Mouse (Mus musculus): ENCODE measurements around the gene Narfl. TPM values are rescaled to one million over a fixed set of nuclear protein-coding genes. Genes with fewer than 3 reads are reported as not detected.
"Not testable (repeated sequence)": the region's sequence is repeated elsewhere in the genome, so short reads cannot be mapped to it uniquely, and the experiment has no call there.

Gene Narfl
- polyA plus RNA-seq, 1 experiment from 2014 or later: 28.6 TPM

DNA sequence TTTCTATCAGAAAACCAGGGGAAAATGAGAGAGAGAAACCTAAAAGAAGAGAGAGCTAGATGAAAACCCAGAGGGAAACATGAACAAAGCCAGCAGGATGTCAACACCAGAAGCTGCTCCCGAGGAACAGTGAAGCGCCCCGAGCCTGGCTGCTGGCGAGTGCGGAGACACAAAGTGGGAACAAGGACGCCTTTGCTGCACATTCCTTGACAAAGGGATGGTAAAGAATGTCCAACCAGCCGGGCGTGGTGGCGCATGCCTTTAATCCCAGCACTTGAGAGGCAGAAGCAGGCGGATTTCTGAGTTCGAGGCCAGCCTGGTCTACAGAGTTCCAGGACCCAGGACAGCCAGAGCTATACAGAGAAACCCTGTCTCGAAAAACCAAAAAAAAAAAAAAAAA lies 32.1 kb upstream of the Narfl start:
- not testable (repeated sequence) for H3K27me3 ChIP-seq (ENCODE audit: control insufficient read depth, insufficient read depth, low read length); H3K4me2 ChIP-seq (ENCODE audit: low read depth, low read length); H3K4me3 ChIP-seq (replicated peaks; ENCODE audit: low read length); H3K4me1 ChIP-seq (ENCODE audit: control insufficient read depth, insufficient read depth, low read length); H3K27ac ChIP-seq (ENCODE audit: low read length); H3K9ac ChIP-seq (ENCODE audit: low read length); ATAC-seq (ENCODE audit: insufficient read depth, low FRiP score); H3K36me3 ChIP-seq (ENCODE audit: control insufficient read depth, insufficient read depth, low read length); H3K9me3 ChIP-seq (replicated peaks; ENCODE audit: control insufficient read depth, low read length)
- WGBS: 74% methylated on average over 12 of the region's 12 CpGs

DNA sequence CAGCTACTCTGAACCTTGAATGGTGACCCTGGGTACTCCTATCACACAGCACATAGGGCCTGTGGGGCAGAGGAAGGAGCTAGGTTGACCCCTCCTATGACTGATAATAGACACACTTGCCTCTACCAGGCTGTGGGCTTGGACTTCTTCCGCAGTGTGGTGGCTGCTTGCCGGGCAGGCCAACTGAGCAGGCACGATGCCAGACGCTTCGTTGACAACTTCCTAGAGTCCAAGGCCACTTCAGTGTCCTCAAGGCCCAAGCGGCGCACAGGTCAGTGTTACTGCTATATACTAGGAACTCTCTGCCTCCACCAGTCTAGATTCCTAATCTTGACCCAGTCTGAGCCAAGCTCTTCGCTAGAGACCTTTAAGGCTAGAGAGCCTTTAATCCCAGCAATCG lies 29.7 kb upstream of the Narfl start:
- no peak overlapping the region for H3K9ac ChIP-seq (ENCODE audit: low read length)
- H3K27ac ChIP-seq (ENCODE audit: low read length): no peak overlapping the region
- no peak for ATAC-seq (ENCODE audit: insufficient read depth, low FRiP score)
- no peaks in the 10 kb centered on the region for H3K27me3 ChIP-seq (ENCODE audit: control insufficient read depth, insufficient read depth, low read length)
- no peak overlapping the region for H3K4me2 ChIP-seq (ENCODE audit: low read depth, low read length)
- H3K9me3 ChIP-seq (replicated peaks; ENCODE audit: control insufficient read depth, low read length): no peaks in the 10 kb centered on the region
- H3K4me3 ChIP-seq (replicated peaks; ENCODE audit: low read length): no peak overlapping the region
- 89% methylated on average over 9 of the region's 9 CpGs for WGBS
- H3K36me3 ChIP-seq (ENCODE audit: control insufficient read depth, insufficient read depth, low read length): no peaks in the 10 kb centered on the region
- H3K4me1 ChIP-seq (ENCODE audit: control insufficient read depth, insufficient read depth, low read length): no peaks in the 10 kb centered on the region

DNA sequence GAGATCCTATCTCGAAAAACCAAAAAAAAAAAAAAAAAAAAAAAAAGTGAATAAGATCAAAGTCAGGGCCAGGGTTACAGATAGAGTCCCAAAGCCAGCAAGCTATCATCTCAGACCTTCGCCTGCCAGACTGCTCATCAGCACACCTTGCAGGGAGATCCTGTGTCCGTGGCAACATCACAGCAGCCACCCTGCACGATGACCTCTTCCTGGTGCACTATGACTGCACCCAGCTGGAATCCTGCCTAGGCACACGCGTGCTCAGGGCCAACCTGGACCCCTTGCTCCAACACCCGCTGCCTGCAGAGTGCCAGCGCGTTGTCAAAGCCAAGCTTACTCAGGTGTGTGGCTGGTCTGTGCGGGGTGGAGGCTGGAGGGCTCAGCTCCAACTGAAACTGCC lies 29.3 kb upstream of the Narfl start:
- Histone ChIP-seq H3K4me1 (ENCODE audit: control insufficient read depth, insufficient read depth, low read length) (no peaks in the 10 kb centered on the region), H3K9ac (ENCODE audit: low read length) (no peak overlapping the region), H3K4me3 (replicated peaks; ENCODE audit: low read length) (no peak overlapping the region), H3K9me3 (replicated peaks; ENCODE audit: control insufficient read depth, low read length) (no peaks in the 10 kb centered on the region), H3K4me2 (ENCODE audit: low read depth, low read length) (no peak overlapping the region), H3K36me3 (ENCODE audit: control insufficient read depth, insufficient read depth, low read length) (no peaks in the 10 kb centered on the region), H3K27ac (ENCODE audit: low read length) (no peak overlapping the region), H3K27me3 (ENCODE audit: control insufficient read depth, insufficient read depth, low read length) (no peaks in the 10 kb centered on the region)
- 73% methylated on average over 10 of the region's 10 CpGs for WGBS
- ATAC-seq (ENCODE audit: insufficient read depth, low FRiP score): no peak

DNA sequence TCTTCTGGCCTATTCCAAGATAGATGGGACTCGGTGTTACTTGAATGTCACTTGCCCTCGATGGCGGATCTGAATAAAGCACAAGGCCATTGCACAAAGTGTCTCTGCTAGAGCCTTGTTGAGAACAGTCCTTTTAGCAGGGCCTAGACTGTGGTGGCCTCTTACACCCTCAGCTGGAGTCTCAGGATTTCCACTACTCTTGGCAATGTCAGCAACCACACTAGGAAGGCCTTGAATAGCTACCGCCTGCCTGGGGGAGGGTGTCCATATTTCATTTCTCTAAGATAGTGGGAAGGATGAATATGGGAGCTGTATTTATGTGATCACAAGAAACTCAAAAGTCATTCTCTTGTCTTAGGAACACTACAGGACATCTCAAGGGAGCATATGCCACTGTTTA lies 25.3 kb upstream of the Narfl start:
- no peak overlapping the region for H3K4me3 ChIP-seq (replicated peaks; ENCODE audit: low read length)
- H3K36me3 ChIP-seq (ENCODE audit: control insufficient read depth, insufficient read depth, low read length): no peaks in the 10 kb centered on the region
- no peak overlapping the region for H3K9ac ChIP-seq (ENCODE audit: low read length)
- no peak overlapping the region for H3K4me2 ChIP-seq (ENCODE audit: low read depth, low read length)
- H3K27me3 ChIP-seq (ENCODE audit: control insufficient read depth, insufficient read depth, low read length): no peaks in the 10 kb centered on the region
- no peaks in the 10 kb centered on the region for H3K9me3 ChIP-seq (replicated peaks; ENCODE audit: control insufficient read depth, low read length)
- no peak for ATAC-seq (ENCODE audit: insufficient read depth, low FRiP score)
- H3K27ac ChIP-seq (ENCODE audit: low read length): no peak overlapping the region
- WGBS: 83% methylated on average over 4 of the region's 4 CpGs
- H3K4me1 ChIP-seq (ENCODE audit: control insufficient read depth, insufficient read depth, low read length): peaks cover 6% of the 10 kb centered on the region

DNA sequence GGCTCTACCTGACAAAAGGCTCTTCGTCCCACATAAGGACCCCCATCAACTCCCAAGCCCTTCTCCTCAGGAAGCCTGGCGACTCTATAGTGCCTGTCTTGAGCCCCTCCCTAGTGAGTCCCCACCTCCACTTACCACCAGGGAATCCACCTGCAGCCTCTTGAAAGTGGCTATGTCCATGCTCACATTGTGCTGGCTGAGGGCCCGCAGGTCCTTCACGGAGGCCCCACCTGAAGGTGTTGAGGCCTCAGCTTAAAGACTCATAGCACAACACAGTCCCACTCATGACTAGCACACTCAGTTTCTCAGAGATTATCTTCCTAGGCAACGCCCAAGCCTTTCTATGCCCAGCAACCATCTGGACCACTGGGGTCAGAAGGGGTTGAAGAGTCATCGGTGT lies 24.3 kb upstream of the Narfl start:
- Histone ChIP-seq H3K4me3 (replicated peaks; ENCODE audit: low read length) (no peak overlapping the region), H3K27me3 (ENCODE audit: control insufficient read depth, insufficient read depth, low read length) (no peaks in the 10 kb centered on the region), H3K36me3 (ENCODE audit: control insufficient read depth, insufficient read depth, low read length) (no peaks in the 10 kb centered on the region), H3K9me3 (replicated peaks; ENCODE audit: control insufficient read depth, low read length) (no peaks in the 10 kb centered on the region), H3K4me2 (ENCODE audit: low read depth, low read length) (no peak overlapping the region), H3K9ac (ENCODE audit: low read length) (no peak overlapping the region), H3K27ac (ENCODE audit: low read length) (no peak overlapping the region), H3K4me1 (ENCODE audit: control insufficient read depth, insufficient read depth, low read length) (peaks cover 6% of the 10 kb centered on the region)
- no peak for ATAC-seq (ENCODE audit: insufficient read depth, low FRiP score)
- 79% methylated on average over 6 of the region's 6 CpGs for WGBS

DNA sequence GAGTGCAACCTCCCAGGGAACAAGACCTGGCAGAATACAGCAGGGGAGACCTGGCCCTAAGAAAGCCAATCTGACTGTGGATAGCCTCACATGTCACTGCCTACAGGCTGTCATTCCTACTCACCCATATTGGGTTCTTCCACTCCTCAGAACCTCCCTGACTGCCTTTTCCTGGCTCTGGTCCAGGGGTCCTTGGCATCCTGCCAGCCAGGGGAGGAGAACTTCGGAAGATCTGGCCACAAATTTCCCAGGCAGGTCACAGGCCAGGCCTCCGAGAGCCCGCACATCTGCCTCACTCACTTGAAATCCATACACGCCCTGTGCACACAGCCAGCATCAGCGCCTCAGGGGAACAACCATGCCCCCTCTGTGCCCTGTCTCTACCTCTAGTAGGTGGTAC lies 22.1 kb upstream of the Narfl start:
- Histone ChIP-seq H3K27me3 (ENCODE audit: control insufficient read depth, insufficient read depth, low read length) (no peaks in the 10 kb centered on the region), H3K4me3 (replicated peaks; ENCODE audit: low read length) (no peak overlapping the region), H3K9me3 (replicated peaks; ENCODE audit: control insufficient read depth, low read length) (no peaks in the 10 kb centered on the region), H3K4me1 (ENCODE audit: control insufficient read depth, insufficient read depth, low read length) (peaks cover 9% of the 10 kb centered on the region), H3K4me2 (ENCODE audit: low read depth, low read length) (no peak overlapping the region), H3K27ac (ENCODE audit: low read length) (no peak overlapping the region), H3K36me3 (ENCODE audit: control insufficient read depth, insufficient read depth, low read length) (no peaks in the 10 kb centered on the region), H3K9ac (ENCODE audit: low read length) (0 out of 2 replicates have a peak overlapping the region, but pooled peaks have one; percentile 31)
- ATAC-seq (ENCODE audit: insufficient read depth, low FRiP score): no peak
- WGBS: 27% methylated on average over 5 of the region's 5 CpGs

DNA sequence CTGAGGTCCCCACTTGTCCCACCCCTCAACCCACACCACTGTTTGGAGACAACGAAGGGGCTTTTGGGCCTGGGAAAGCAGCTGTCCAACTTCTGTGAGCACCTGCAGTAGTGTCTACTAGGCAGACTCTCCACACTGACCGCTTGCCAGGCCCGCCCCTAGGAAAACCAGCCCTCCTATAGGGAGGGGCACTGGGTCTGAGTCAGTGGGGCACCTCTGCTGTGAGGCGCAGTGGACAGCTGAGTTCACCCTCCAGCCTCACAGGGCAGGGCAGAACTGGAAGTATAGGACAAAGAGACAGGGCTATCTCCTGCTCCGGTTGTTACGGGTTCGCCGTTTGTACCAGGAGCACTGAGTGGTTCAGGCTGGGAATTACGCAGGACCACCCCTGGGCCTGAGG lies 19.3 kb upstream of the Narfl start, which contains the start of gene Msln:
Gene Msln, minus strand, starts transcription at position 138 of the 400 bp plus-strand sequence.
- H3K4me1 ChIP-seq (ENCODE audit: control insufficient read depth, insufficient read depth, low read length): peaks cover 9% of the 10 kb centered on the region
- H3K4me2 ChIP-seq (ENCODE audit: low read depth, low read length): peak within 1 kb of the TSS; percentile 19
- H3K36me3 ChIP-seq (ENCODE audit: control insufficient read depth, insufficient read depth, low read length): no peaks in the 10 kb centered on the region
- no peaks in the 10 kb centered on the region for H3K27me3 ChIP-seq (ENCODE audit: control insufficient read depth, insufficient read depth, low read length)
- WGBS: 70% methylated on average over 9 of the region's 9 CpGs
- no peaks in the 10 kb centered on the region for H3K9me3 ChIP-seq (replicated peaks; ENCODE audit: control insufficient read depth, low read length)
- H3K9ac ChIP-seq (ENCODE audit: low read length): 0 out of 2 replicates have a peak within 1 kb of the TSS, but pooled peaks have one; percentile 35
- peak within 1 kb of the TSS; percentile 10; the same call in 1 of the 2 replicates for H3K4me3 ChIP-seq (replicated peaks; ENCODE audit: low read length)
- peak within 1 kb of the TSS; percentile 24; the same call in 1 of the 2 replicates for H3K27ac ChIP-seq (ENCODE audit: low read length)
- ATAC-seq (ENCODE audit: insufficient read depth, low FRiP score): peak; percentile 55; the same call in 1 of the 2 replicates

DNA sequence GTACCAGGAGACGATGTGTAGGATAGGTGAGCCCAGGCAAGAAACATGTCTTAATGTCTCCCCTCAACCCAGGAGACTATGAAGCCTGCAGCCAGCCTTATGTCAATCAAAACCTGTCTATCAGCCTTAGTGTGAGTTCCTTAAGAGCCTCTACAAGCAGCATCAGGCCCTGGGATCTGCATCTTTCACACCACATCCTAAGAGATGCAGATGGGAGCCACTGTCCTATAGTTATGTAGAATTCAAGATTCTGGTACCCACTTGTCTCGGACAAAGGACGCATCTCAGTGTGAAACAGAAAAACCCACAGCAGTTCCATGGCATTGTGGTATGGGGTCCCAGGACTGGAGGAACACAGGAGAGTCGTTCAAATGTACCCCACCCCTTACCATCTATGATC lies 18.5 kb upstream of the Narfl start:
- no peaks in the 10 kb centered on the region for H3K27me3 ChIP-seq (ENCODE audit: control insufficient read depth, insufficient read depth, low read length)
- no peaks in the 10 kb centered on the region for H3K9me3 ChIP-seq (replicated peaks; ENCODE audit: control insufficient read depth, low read length)
- H3K27ac ChIP-seq (ENCODE audit: low read length): peak overlapping the region; percentile 66; the same call in 1 of the 2 replicates
- H3K4me3 ChIP-seq (replicated peaks; ENCODE audit: low read length): no peak overlapping the region
- H3K4me2 ChIP-seq (ENCODE audit: low read depth, low read length): no peak overlapping the region
- peaks cover 9% of the 10 kb centered on the region for H3K4me1 ChIP-seq (ENCODE audit: control insufficient read depth, insufficient read depth, low read length)
- WGBS: 68% methylated on average over 4 of the region's 4 CpGs
- H3K36me3 ChIP-seq (ENCODE audit: control insufficient read depth, insufficient read depth, low read length): no peaks in the 10 kb centered on the region
- peak overlapping the region; percentile 35 for H3K9ac ChIP-seq (ENCODE audit: low read length)
- no peak for ATAC-seq (ENCODE audit: insufficient read depth, low FRiP score)

DNA sequence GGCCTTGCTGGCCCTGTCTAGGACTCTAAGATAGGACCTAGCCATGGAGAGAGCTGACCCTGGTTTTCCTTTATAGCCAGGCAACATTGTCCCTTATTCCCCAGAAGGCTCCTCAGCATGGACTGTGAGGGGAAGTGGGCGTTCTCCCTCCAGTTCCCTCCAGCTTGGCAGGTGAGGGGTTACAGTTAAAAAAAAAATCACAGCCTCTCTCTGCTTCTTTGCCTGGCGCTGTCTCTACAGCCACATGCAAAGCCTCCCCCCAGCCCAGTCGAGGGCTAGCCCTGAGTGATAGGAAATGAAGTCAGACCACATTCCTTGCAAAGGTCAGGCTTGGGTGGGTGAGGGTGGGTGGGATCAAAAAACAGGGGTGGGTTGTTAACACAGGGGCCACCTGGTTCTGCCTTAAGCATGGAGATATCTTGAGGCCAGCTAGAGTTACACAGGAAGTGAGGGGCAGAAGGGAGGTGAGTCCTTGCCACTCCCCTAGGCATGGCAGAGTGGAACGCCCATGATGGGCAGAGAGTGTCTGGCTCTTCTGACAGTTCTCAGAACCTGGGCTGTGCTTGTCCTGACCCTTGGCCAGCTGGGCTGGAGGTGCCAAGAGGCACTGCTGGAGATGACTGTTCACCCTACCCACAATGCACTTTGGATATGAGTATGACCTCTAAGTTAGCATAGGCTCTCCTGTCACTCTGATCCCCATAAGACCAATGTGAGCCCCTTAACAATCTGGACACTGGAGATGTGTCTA lies 17.8 kb upstream of the Narfl start:
- Histone ChIP-seq H3K4me2 (ENCODE audit: low read depth, low read length) (no peak overlapping the region), H3K4me3 (replicated peaks; ENCODE audit: low read length) (no peak overlapping the region), H3K27ac (ENCODE audit: low read length) (peak overlapping the region; percentile 66), H3K36me3 (ENCODE audit: control insufficient read depth, insufficient read depth, low read length) (no peaks in the 10 kb centered on the region), H3K9me3 (replicated peaks; ENCODE audit: control insufficient read depth, low read length) (no peaks in the 10 kb centered on the region), H3K27me3 (ENCODE audit: control insufficient read depth, insufficient read depth, low read length) (no peaks in the 10 kb centered on the region), H3K4me1 (ENCODE audit: control insufficient read depth, insufficient read depth, low read length) (peaks cover 9% of the 10 kb centered on the region), H3K9ac (ENCODE audit: low read length) (peak overlapping the region; percentile 35)
- 18% methylated on average over 4 of the region's 4 CpGs for WGBS
- peak; percentile 77; the same call in 1 of the 2 replicates for ATAC-seq (ENCODE audit: insufficient read depth, low FRiP score)
